Mouse (Mus musculus): ENCODE data around the gene Csf2ra. TPM values are rescaled to one million over a fixed set of nuclear protein-coding genes. Genes with fewer than 3 reads are reported as not detected.
A peak's percentile ranks its signal among the peaks of the same experiment; 100 is the strongest.
"Not testable (repeated sequence)": the region's sequence is repeated elsewhere in the genome, so short reads cannot be mapped to it uniquely, and the experiment has no call there.

Csf2ra gene
- polyA plus RNA-seq, 1 experiment from 2014 or later, result 45.8 TPM

DNA sequence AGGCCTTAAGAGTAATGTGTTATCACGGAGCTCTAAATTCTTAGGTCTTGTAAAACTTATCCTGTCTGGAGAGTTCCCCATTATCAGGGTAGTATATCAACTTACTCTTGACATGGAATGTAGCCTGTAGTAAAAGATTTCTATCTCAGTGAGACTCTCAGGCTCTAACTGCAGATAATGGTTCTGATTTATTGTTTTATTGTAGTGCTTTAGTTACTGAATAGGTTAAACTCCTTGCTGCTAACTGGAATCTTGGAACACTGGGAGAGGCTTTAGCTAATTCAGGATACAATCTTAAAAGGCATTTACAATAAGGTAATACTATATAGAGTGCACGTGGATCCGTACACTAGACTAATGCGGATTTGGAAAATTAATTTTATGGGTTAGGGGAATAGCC, 19.1 kb upstream of the Csf2ra start:
- 76% methylated on average over 4 of the region's 4 CpGs for WGBS
- H3K4me1 ChIP-seq; H3K4me2 ChIP-seq (replicated peaks); H3K9ac ChIP-seq; H3K9me3 ChIP-seq; H3K27me3 ChIP-seq (replicated peaks); ATAC-seq (ENCODE audit: low FRiP score, low read depth); H3K36me3 ChIP-seq; H3K4me3 ChIP-seq; H3K27ac ChIP-seq: not testable (repeated sequence)

DNA sequence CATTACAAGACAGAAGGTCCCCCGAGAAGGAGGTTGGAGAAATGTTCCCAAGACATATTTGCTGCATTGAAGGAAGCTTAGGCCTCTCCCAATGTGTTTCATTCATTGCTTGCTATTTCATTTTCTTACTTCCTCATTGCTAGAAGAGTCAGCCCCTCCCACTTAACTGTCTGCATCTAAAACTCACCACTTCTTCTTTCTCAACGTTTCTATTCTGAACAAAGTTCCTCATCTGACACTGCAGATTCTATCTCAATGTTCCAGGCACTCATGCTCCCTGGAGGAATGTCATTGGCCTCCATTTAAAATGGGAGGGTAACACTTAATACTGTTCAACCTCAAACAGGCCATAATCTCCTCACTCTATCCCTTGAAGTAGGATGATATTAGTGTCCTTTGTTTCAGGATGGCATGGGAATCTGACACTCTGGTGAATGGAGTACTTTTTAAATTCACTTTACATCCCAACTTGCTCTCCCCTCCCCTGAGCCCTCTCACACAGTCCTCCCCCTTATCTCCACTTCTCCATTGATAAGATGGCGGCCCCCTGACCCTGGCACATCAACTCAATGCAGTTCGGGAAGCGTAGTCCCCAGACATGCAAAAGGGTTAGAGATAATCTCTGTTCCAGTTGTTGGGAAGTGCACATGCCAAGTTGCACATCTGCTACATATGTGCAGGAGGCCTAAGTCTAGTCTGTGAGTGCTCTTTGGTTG, 16.6 kb upstream of the Csf2ra start:
- Histone ChIP-seq H3K9me3 (no peaks in the 10 kb centered on the region), H3K27ac (no peak overlapping the region), H3K27me3 (replicated peaks) (no peaks in the 10 kb centered on the region), H3K4me3 (no peak overlapping the region), H3K9ac (no peak overlapping the region), H3K4me2 (replicated peaks) (no peak overlapping the region), H3K36me3 (no peaks in the 10 kb centered on the region), H3K4me1 (no peaks in the 10 kb centered on the region)
- WGBS, result 79% methylated on average over 5 of the region's 5 CpGs
- no peak for ATAC-seq (ENCODE audit: low FRiP score, low read depth)

DNA sequence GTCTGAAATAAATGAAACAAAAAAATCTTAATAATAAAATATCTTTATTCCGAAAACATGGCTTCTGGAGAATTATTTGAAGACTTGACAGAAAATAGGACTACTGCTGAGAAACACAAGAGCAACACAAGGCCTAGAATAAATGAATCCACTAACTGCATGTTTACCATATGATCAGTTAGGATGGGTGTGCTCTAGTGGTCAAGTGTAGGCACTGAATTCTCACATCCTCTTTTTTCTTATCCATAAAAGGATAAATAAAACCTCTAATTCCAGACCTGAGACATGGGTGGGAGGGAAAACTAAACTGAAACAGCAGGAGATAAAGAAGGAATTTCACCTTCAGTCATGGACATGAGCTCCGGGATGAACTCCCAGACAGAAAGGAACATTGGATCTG, 9.7 kb upstream of the Csf2ra start:
- ATAC-seq (ENCODE audit: low FRiP score, low read depth), result no peak
- Histone ChIP-seq H3K4me2 (replicated peaks) (no peak overlapping the region), H3K4me1 (no peaks in the 10 kb centered on the region), H3K9ac (no peak overlapping the region), H3K9me3 (no peaks in the 10 kb centered on the region), H3K36me3 (no peaks in the 10 kb centered on the region), H3K27ac (no peak overlapping the region), H3K27me3 (replicated peaks) (no peaks in the 10 kb centered on the region), H3K4me3 (no peak overlapping the region)
- WGBS, result 84% methylated on average over 2 of the region's 2 CpGs

DNA sequence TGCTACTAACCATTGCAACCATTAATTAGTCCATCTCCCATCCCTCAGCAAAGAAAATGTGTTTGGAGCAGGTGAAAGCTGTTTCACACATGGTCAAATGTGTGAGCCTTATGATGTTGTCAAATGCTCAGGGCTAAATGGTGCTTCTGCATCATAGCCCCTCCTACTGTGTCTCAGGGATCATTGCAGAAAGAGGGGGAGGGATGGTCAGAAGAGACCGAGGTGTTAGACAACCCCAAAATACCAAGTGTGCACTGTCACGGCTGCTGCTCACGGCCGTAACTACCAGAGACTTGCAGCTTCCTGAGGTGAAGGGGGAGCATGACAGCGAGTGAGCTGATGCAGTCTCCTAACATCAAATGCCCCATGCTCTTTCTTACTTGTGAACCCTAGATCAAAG, 6.3 kb upstream of the Csf2ra start:
- no peaks in the 10 kb centered on the region for H3K4me1 ChIP-seq
- no peak for ATAC-seq (ENCODE audit: low FRiP score, low read depth)

DNA sequence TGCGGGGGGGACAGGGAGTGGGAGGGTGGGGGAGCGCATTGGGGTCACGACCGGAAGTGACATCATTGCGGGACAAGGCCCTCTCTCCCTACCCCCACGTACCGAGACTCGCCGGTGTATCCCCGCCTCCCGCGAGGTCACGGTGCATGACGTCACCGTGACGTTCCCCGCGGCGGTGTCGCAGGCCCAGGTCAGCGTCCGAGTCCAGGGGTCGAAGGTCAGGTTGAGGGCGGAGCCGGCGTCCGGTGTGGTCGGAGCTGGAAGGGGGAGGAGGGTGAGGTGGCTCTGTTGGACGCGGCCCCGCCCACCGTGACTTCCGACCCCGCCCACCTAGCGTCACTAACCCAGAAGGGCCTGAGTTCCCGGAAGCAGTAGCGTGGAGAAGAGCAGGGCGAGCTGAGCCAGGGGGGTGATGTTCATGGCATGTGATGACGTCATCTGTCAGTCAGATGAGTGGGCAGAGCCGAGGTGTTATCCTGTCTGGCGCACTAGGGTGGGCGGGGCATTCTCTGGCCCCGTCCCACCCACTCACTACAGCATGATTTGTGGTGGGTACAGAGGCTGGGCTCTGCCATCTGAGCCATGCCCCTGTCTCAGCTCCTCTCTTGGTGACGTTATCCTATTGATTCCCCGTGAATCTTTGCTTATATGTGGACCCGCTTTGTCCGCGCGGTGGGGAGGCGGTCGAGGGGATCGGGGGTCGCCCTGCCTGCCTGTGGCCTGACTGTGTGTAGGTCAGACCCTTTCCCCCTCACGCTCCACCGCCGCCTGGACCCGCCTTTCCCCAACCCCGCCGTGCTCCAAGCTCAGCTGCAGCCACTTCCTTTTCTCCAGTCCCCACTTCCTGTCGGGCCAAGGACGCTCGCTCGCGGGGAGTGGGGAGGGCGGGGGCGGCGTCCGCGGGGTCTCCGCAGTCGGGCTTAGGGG, 1.0 kb downstream of the Csf2ra start:
- Histone ChIP-seq H3K9me3 (peaks cover 9% of the 10 kb centered on the region; the same call in 1 of the 2 replicates), H3K4me1 (0 out of 2 replicates have a peak, but pooled peaks cover 5% of the 10 kb centered on the region), H3K4me3 (peak overlapping the region; percentile 58), H3K36me3 (no peaks in the 10 kb centered on the region), H3K27me3 (replicated peaks) (0 out of 2 replicates have a peak, but pooled peaks cover 4% of the 10 kb centered on the region), H3K9ac (peak overlapping the region; percentile 38; the same call in 1 of the 2 replicates), H3K4me2 (replicated peaks) (peak overlapping the region; percentile 64), H3K27ac (peak overlapping the region; percentile 79)
- peak; percentile 90 for ATAC-seq (ENCODE audit: low FRiP score, low read depth)
- 5% methylated on average over 70 of the region's 71 CpGs for WGBS

More for the DNA sequence above, 6.3 kb upstream of the Csf2ra start:
- Histone ChIP-seq H3K36me3 (no peaks in the 10 kb centered on the region), H3K4me2 (replicated peaks) (no peak overlapping the region), H3K27me3 (replicated peaks) (no peaks in the 10 kb centered on the region), H3K27ac (no peak overlapping the region), H3K9me3 (no peaks in the 10 kb centered on the region), H3K4me3 (no peak overlapping the region), H3K9ac (no peak overlapping the region)
- 66% methylated on average over 5 of the region's 5 CpGs for WGBS

DNA sequence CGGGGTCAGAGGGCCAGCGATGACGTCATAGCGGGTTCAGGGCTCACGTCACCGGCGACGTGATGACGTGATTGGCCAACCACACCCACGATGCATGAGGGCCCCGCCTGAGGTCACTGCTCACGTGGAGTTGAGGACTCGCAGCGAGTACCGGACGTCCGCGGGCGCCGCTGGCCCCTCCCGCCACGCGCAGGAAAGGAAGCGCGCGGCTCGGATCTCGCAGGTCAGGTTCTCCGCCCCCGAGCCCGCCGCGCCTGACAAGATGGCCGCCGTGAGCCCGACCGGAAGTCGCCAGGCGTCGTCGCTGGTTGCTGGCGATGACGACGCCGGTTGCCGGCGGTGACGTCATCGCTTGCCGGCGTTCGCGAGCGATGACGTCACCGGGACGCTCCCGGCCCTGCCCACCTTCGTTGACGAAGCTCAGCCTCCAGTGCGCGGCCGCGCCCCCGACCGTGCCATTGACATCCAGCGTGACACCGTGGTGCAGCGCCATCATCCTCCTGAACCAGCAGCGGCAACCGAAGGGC, 1.8 kb downstream of the Csf2ra start:
- 4% methylated on average over 71 of the region's 71 CpGs for WGBS
- H3K9me3 ChIP-seq, result peaks cover 9% of the 10 kb centered on the region; the same call in 1 of the 2 replicates
- 0 out of 2 replicates have a peak, but pooled peaks cover 5% of the 10 kb centered on the region for H3K4me1 ChIP-seq
- peak overlapping the region; percentile 79 for H3K27ac ChIP-seq
- H3K27me3 ChIP-seq (replicated peaks), result 0 out of 2 replicates have a peak, but pooled peaks cover 4% of the 10 kb centered on the region
- peak overlapping the region; percentile 64 for H3K4me2 ChIP-seq (replicated peaks)
- H3K36me3 ChIP-seq, result no peaks in the 10 kb centered on the region
- ATAC-seq (ENCODE audit: low FRiP score, low read depth), result peak; percentile 42
- peak overlapping the region; percentile 58 for H3K4me3 ChIP-seq
- peak overlapping the region; percentile 30 for H3K9ac ChIP-seq

DNA sequence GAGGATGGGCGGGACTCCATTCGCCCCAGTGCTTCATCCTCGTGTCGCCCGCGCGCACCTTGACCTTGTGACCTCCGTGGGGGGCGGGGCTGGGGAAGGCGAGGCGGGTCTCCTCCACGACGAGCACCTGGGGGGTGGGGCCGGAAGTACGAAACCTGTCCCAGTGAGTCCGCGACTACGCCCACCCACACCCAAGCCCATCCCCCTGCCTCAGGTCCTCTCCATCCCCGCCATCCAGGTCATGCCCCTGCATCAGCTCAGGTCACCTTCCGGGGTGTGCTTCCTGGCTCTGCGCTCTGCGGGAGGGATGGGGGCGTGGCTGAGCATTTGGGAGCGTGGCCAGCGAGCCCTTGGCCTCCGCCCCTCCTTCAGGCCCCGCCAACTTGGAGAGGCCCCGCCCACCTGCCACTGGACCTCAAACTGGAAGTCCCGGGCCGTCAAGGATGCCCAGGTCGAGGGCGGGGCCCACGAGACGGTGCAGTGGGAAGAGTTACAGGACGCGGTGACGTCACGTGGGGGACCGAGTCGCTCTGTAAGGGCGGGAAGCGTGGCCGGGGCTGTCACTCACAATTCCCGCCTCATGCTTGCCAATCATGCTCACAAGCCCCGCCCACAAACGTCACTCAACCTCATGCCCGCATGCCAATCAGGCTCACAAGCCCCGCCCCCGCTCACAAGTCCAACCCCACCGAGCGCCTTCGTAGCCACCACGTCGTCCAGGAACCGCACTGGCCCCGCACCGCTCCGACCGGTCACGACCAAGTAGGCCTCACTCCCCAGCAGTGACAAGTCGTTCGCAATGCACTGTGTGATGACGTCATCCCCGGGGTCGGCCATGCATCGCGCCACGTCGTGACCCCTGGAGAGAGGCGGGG, 2.5 kb downstream of the Csf2ra start:
- H3K27ac ChIP-seq, result peak overlapping the region; percentile 79; the same call in 1 of the 2 replicates
- H3K9me3 ChIP-seq, result peaks cover 9% of the 10 kb centered on the region; the same call in 1 of the 2 replicates
- 0 out of 2 replicates have a peak, but pooled peaks cover 5% of the 10 kb centered on the region for H3K4me1 ChIP-seq
- 7% methylated on average over 70 of the region's 70 CpGs for WGBS
- H3K4me3 ChIP-seq, result peak overlapping the region; percentile 58
- H3K36me3 ChIP-seq, result no peaks in the 10 kb centered on the region
- H3K27me3 ChIP-seq (replicated peaks), result 0 out of 2 replicates have a peak, but pooled peaks cover 4% of the 10 kb centered on the region
- H3K9ac ChIP-seq, result peak overlapping the region; percentile 33
- peak overlapping the region; percentile 64 for H3K4me2 ChIP-seq (replicated peaks)
- peak; percentile 52 for ATAC-seq (ENCODE audit: low FRiP score, low read depth)

DNA sequence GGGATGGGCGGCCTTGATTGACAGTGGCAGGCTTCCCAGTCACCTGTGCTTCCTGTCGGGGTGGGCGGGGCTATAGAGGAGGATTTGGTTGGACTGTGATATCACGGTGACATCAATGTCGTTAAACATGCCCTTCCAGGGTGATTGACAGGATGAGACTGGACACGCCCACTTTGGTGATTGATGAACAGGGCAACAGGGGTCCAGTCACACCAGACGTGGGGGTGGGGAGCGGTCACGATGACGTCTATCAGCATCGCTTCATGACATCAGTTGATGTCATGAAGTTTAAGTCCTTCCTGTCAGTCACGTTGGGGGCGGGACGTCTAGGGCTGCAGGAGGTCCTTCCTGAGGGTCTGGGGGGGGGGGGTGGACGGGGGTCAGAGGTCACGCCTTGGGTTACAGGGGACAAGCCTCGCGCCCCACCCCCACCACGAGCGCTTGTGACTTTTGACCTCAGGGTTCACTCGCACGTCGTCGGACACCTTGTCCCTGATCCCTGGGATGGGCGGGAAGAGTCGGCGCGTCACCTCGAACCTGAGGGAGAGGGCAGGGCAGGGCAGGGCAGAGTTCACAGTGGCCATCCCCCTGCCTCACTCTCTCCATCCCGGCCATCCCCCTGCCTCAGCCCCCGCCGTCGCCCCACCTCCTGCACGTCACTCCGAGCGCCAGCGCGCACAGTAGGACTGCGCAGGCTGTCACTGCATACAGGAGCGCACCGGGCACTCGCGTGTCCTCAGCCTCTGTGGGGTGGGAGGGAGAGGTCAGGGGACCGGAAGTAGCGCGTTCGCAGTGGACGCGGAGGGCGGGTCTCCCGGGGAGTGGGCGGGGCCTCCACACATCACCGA, 3.3 kb downstream of the Csf2ra start:
- ATAC-seq (ENCODE audit: low FRiP score, low read depth), result peak; percentile 19
- peak overlapping the region; percentile 64 for H3K4me2 ChIP-seq (replicated peaks)
- H3K27me3 ChIP-seq (replicated peaks), result 0 out of 2 replicates have a peak, but pooled peaks cover 4% of the 10 kb centered on the region
- 0 out of 2 replicates have a peak, but pooled peaks cover 5% of the 10 kb centered on the region for H3K4me1 ChIP-seq
- peak overlapping the region; percentile 40; the same call in 1 of the 2 replicates for H3K9ac ChIP-seq
- H3K4me3 ChIP-seq, result peak overlapping the region; percentile 58
- no peak overlapping the region for H3K27ac ChIP-seq
- peaks cover 9% of the 10 kb centered on the region; the same call in 1 of the 2 replicates for H3K9me3 ChIP-seq
- H3K36me3 ChIP-seq, result no peaks in the 10 kb centered on the region
- WGBS, result 32% methylated on average over 53 of the region's 53 CpGs

DNA sequence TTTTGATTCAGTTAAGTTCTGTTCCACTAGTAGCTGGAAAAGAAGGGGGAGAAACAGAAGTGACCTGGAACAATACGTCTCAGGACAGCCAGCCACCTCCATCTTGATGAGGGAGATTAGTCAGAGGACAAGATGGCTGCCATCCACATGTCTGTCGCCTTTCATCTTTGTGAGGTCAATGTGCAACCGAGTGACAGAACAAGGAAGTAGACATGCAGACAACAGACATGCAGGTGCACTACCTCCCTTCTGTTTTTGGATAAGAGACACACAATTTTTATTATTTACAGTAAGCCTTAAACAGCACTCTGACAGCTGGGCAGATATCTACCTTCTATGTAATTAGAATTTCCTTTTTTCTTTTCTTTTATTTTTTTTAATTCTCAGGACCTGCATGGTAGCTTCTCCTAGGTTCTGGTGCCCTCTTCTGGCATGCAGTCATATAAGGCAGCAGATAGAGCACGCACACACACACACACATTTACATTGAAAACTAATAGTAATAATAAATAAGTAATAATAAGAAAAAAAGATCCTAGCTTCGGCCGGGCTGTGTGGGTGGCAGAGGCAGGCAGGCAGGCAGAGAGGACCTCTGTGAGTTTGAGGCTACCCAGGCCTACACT, 4.4 kb downstream of the Csf2ra start:
- H3K36me3 ChIP-seq, result no peaks in the 10 kb centered on the region
- H3K4me1 ChIP-seq, result 0 out of 2 replicates have a peak, but pooled peaks cover 5% of the 10 kb centered on the region
- no peak overlapping the region for H3K4me2 ChIP-seq (replicated peaks)
- H3K9ac ChIP-seq, result no peak overlapping the region
- no peak overlapping the region for H3K27ac ChIP-seq
- H3K9me3 ChIP-seq, result peaks cover 9% of the 10 kb centered on the region; the same call in 1 of the 2 replicates
- H3K4me3 ChIP-seq, result no peak overlapping the region
- no peak for ATAC-seq (ENCODE audit: low FRiP score, low read depth)
- 94% methylated on average over 6 of the region's 6 CpGs for WGBS
- H3K27me3 ChIP-seq (replicated peaks), result 0 out of 2 replicates have a peak, but pooled peaks cover 4% of the 10 kb centered on the region

DNA sequence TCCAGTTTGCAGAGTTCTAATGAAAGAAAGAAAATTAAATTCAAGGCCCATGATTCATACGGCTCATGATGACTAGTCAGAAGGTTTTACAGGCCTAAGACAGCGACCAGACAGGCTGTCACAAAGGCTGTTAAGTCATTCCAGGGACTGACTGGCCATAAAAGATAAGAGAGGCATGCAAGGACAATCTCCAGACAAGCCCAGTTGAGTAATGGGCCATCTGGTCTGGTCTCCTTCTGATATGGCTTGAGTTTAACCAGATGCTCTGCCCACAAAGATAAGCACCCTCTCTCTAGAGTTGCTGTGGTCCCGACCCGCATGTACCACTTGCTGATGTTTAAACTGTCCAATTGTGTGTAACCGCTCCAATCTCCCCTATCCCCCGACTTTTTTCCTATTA, 20.7 kb downstream of the Csf2ra start:
- not testable (repeated sequence) for ATAC-seq (ENCODE audit: low FRiP score, low read depth); H3K4me3 ChIP-seq; H3K9ac ChIP-seq; H3K27ac ChIP-seq; H3K36me3 ChIP-seq; H3K27me3 ChIP-seq (replicated peaks); H3K4me1 ChIP-seq; H3K9me3 ChIP-seq; H3K4me2 ChIP-seq (replicated peaks)
- WGBS, result 82% methylated on average over 6 of the region's 6 CpGs

All from neural tube, embryonic 12.5 days (tissue).